Mouse (Mus musculus) liver, adult 2 months (tissue): ENCODE measurements around the gene St6galnac1.

Experiments used
- CTCF ChIP-seq: fragments of 200-500 bp; IDR thresholded peaks from 2 replicates; pipeline ENCODE4 v1.5.1; 2011; ENCODE audit warnings: low read depth, low read length, control low read depth
- POLR2A ChIP-seq: fragments of 200-500 bp; IDR thresholded peaks from 2 replicates; pipeline ENCODE4 v1.6.1; 2011; ENCODE audit warnings: low read length, control low read depth; ENCODE audit not compliant: insufficient read depth; ENCODE audit errors: extremely low read depth

DNA sequence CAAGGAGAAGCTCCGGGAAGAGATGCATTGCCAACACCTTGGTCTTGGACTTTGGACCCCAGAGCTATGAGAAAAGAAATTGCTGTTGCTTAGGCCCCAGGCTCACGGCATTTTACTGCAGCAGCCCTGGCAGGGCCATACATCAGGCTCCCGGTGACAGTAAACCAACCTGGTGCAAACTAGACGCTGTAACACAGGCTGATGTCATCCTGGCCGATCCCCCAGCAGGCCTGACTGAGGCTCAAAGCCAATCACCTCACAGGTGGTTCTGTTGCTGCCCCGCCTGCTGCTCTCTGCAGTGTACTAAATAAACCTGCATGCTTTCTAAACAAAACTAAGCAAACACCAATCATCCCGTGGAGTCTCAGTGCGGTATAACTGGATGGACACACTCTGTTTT lies 43.4 kb upstream of the St6galnac1 start:
- no peak for TF ChIP-seq CTCF
- no peak for TF ChIP-seq POLR2A
